In the genomic region with DNA sequence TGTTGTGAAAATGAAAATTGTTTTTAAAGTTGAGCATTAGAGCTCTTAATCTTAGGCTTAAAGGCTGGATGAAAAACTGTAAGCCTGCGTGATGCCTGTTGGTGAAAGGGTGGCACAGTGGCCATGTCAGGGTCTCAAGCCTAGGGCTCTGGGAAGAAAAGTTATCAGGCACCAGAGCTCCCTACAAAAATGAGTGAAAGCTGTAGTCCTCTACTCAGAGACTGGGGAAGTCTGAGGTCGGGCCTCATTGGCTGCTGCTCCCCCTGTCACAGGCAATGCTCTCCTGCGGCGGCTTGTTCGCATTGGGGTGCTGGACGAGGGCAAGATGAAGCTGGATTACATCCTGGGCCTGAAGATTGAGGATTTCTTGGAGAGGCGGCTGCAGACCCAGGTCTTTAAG, we compare ENCODE assay signal across 8 mouse cellular contexts. TPM values are rescaled to one million over a fixed set of nuclear protein-coding genes. Genes with fewer than 3 reads are reported as not detected.
A peak's percentile ranks its signal among the peaks of the same experiment; 100 is the strongest.
DNase-seq lines count a peak whose midpoint lies in the region; ATAC-seq and TF ChIP-seq lines count a peak whose summit lies in the region.
"Not testable (repeated sequence)": the region's sequence is repeated elsewhere in the genome, so short reads cannot be mapped to it uniquely, and the experiment has no call there.

No protein-coding gene starts in this region.

- peak overlapping the region; percentile 92 for H3K27ac ChIP-seq in bone marrow, adult 2 months (ENCODE audit: control insufficient read depth, insufficient read depth, low read depth, low read length, poor library complexity)
- peak overlapping the region; percentile 96 for H3K27ac ChIP-seq in forebrain, embryonic 10.5 days
- peak overlapping the region; percentile 94 for H3K27ac ChIP-seq in heart, embryonic 13.5 days (replicated peaks)
- H3K27ac ChIP-seq in limb, embryonic 13.5 days, result peak overlapping the region; percentile 72
- not testable (repeated sequence) for H3K27ac ChIP-seq in lung, postnatal 0 days (ENCODE audit: low read length); neural tube, embryonic 11.5 days (ENCODE audit: low read depth, low read length); thymus, adult 2 months (ENCODE audit: control insufficient read depth, insufficient read depth, low read length)

- H3K4me3 ChIP-seq in bone marrow, adult 2 months (replicated peaks; ENCODE audit: control insufficient read depth, low read depth, low read length), result peak overlapping the region; percentile 68
- H3K4me3 ChIP-seq in forebrain, embryonic 10.5 days, result peak overlapping the region; percentile 85
- peak overlapping the region; percentile 90 for H3K4me3 ChIP-seq in heart, embryonic 13.5 days
- peak overlapping the region; percentile 86 for H3K4me3 ChIP-seq in limb, embryonic 13.5 days
- peak overlapping the region; percentile 66 for H3K4me3 ChIP-seq in lung, postnatal 0 days (ENCODE audit: low read depth, low read length)
- H3K4me3 ChIP-seq in neural tube, embryonic 11.5 days (ENCODE audit: low read depth, low read length), result peak overlapping the region; percentile 92
- peak overlapping the region; percentile 23 for H3K4me3 ChIP-seq in thymus, adult 2 months (ENCODE audit: control insufficient read depth, insufficient read depth, low read length)

- H3K4me2 ChIP-seq in heart, embryonic 13.5 days, result peak overlapping the region; percentile 78
- H3K4me2 ChIP-seq in limb, embryonic 13.5 days (replicated peaks), result peak overlapping the region; percentile 96
- peak overlapping the region; percentile 88 for H3K4me2 ChIP-seq in lung, postnatal 0 days (replicated peaks; ENCODE audit: low read depth, low read length)
- peak overlapping the region; percentile 96 for H3K4me2 ChIP-seq in neural tube, embryonic 11.5 days (ENCODE audit: low read depth)

- peaks cover 55% of the 10 kb centered on the region for H3K36me3 ChIP-seq in forebrain, embryonic 10.5 days (replicated peaks)
- H3K36me3 ChIP-seq in heart, embryonic 13.5 days, result peaks cover 57% of the 10 kb centered on the region
- peaks cover 42% of the 10 kb centered on the region for H3K36me3 ChIP-seq in limb, embryonic 13.5 days
- not testable (repeated sequence) for H3K36me3 ChIP-seq in lung, postnatal 0 days (ENCODE audit: insufficient read depth, low read length); neural tube, embryonic 11.5 days (ENCODE audit: control insufficient read depth, insufficient read depth, low read length)
- peaks cover 31% of the 10 kb centered on the region for H3K36me3 ChIP-seq in thymus, adult 2 months (ENCODE audit: control insufficient read depth, insufficient read depth, low read length)

- DNase-seq in forebrain, embryonic 10.5 days (ENCODE audit: extremely low spot score, low spot score); neural tube, embryonic 11.5 days (ENCODE audit: low spot score); thymus, adult 2 months: not testable (repeated sequence)
- DNase-seq in induced T-regulatory cell, adult 2 months (ENCODE audit: low read depth), result peak; percentile 32
- peak; percentile 14 for DNase-seq in lung, postnatal 0 days (ENCODE audit: low spot score)

- not testable (repeated sequence) for ATAC-seq in heart, embryonic 13.5 days (ENCODE audit: extremely low read depth, insufficient number of reproducible peaks, low FRiP score, low TSS enrichment); limb, embryonic 13.5 days (ENCODE audit: low FRiP score, low read depth); lung, postnatal 0 days; neural tube, embryonic 11.5 days (ENCODE audit: insufficient read depth, low FRiP score, low TSS enrichment)

- not testable (repeated sequence) for TF ChIP-seq EP300 in lung, postnatal 0 days (IDR thresholded peaks at IDR 0.05)

- H3K27me3 ChIP-seq in forebrain, embryonic 10.5 days (ENCODE audit: poor library complexity, severe bottlenecking); heart, embryonic 13.5 days (replicated peaks); limb, embryonic 13.5 days; lung, postnatal 0 days (replicated peaks; ENCODE audit: insufficient read depth, low read length); neural tube, embryonic 11.5 days (ENCODE audit: control insufficient read depth, insufficient read depth, low read length); thymus, adult 2 months (ENCODE audit: control insufficient read depth, insufficient read depth, low read length): not testable (repeated sequence)

- not testable (repeated sequence) for H3K9me3 ChIP-seq in forebrain, embryonic 10.5 days; heart, embryonic 13.5 days; limb, embryonic 13.5 days; lung, postnatal 0 days (ENCODE audit: low read length); neural tube, embryonic 11.5 days (ENCODE audit: control insufficient read depth, low read length)

- WGBS in bone marrow, adult 2 months, result 6% methylated on average over 7 of the region's 7 CpGs
- WGBS in forebrain, embryonic 10.5 days, result 10% methylated on average over 7 of the region's 7 CpGs
- WGBS in heart, embryonic 13.5 days, result 11% methylated on average over 7 of the region's 7 CpGs
- WGBS in limb, embryonic 13.5 days, result under 1% methylated on average over 7 of the region's 7 CpGs
- 2% methylated on average over 5 of the region's 7 CpGs for WGBS in lung, postnatal 0 days
- WGBS in neural tube, embryonic 11.5 days, result 1% methylated on average over 6 of the region's 7 CpGs
- 9% methylated on average over 7 of the region's 7 CpGs for WGBS in thymus, adult 2 months

- H3K9ac ChIP-seq in heart, embryonic 13.5 days, result peak overlapping the region; percentile 96
- peak overlapping the region; percentile 93 for H3K9ac ChIP-seq in limb, embryonic 13.5 days
- peak overlapping the region; percentile 45 for H3K9ac ChIP-seq in lung, postnatal 0 days (replicated peaks; ENCODE audit: low read depth)
- H3K9ac ChIP-seq in neural tube, embryonic 11.5 days (ENCODE audit: low read length), result peak overlapping the region; percentile 86

- H3K4me1 ChIP-seq in bone marrow, adult 2 months (ENCODE audit: control insufficient read depth, insufficient read depth, low read length); neural tube, embryonic 11.5 days (ENCODE audit: control insufficient read depth, insufficient read depth, low read length): not testable (repeated sequence)
- H3K4me1 ChIP-seq in forebrain, embryonic 10.5 days, result peaks cover 26% of the 10 kb centered on the region
- peaks cover 21% of the 10 kb centered on the region for H3K4me1 ChIP-seq in heart, embryonic 13.5 days
- H3K4me1 ChIP-seq in limb, embryonic 13.5 days, result peaks cover 14% of the 10 kb centered on the region
- H3K4me1 ChIP-seq in lung, postnatal 0 days (ENCODE audit: insufficient read depth, low read depth, low read length), result peaks cover 13% of the 10 kb centered on the region; the same call in 1 of the 2 replicates
- peaks cover 12% of the 10 kb centered on the region for H3K4me1 ChIP-seq in thymus, adult 2 months (replicated peaks; ENCODE audit: control insufficient read depth, insufficient read depth, low read length)

- not testable (repeated sequence) for TF ChIP-seq CTCF in bone marrow, adult 2 months (IDR thresholded peaks at IDR 0.05; ENCODE audit: control insufficient read depth, insufficient read depth, low read length); lung, postnatal 0 days (IDR thresholded peaks at IDR 0.05); thymus, adult 2 months (IDR thresholded peaks at IDR 0.05; ENCODE audit: borderline replicate concordance, control insufficient read depth, extremely low read depth, insufficient read depth, low read length, poor library complexity)

- TF ChIP-seq POLR2A in bone marrow, adult 2 months (IDR thresholded peaks at IDR 0.05; ENCODE audit: borderline replicate concordance, control insufficient read depth, low read depth, low read length); thymus, adult 2 months (IDR thresholded peaks at IDR 0.05; ENCODE audit: control insufficient read depth, extremely low read depth, insufficient read depth, low read length, poor library complexity): not testable (repeated sequence)

RNA-seq across cellular contexts. Expression of gene Rps9, which starts 1.7 kb away (rescaled TPM):
- polyA plus RNA-seq in bone marrow, adult 2 months (2011; ENCODE audit: insufficient read depth, insufficient read length, low replicate concordance, missing spikeins), result 3,380 and 3,507 TPM in 2 replicates
- polyA plus RNA-seq in forebrain, embryonic 10.5 days (2016; fragmentation: Nextera tagmentation; extraction: Ambion mirVana), result 1,434 and 1,436 TPM in 2 replicates
- polyA plus RNA-seq in heart, embryonic 13.5 days (2015; fragmentation: Nextera tagmentation; extraction: Ambion mirVana), result 844 and 931 TPM in 2 replicates
- polyA plus RNA-seq in limb, embryonic 13.5 days (2015; fragmentation: Nextera tagmentation; extraction: Ambion mirVana), result 1,498 and 1,524 TPM in 2 replicates
- polyA plus RNA-seq in lung, postnatal 0 days (2015; fragmentation: Nextera tagmentation; extraction: Ambion mirVana), result 1,058 and 1,064 TPM in 2 replicates
- 1,156 and 1,182 TPM in 2 replicates for polyA plus RNA-seq in neural tube, embryonic 11.5 days (2014; fragmentation: Nextera tagmentation; extraction: Ambion mirVana)
- 2,860 and 2,943 TPM in 2 replicates for polyA plus RNA-seq in thymus, adult 2 months (2012; rRNA removed)

RNA-seq across cellular contexts. Expression of gene Mboat7, which starts 12.1 kb away (rescaled TPM):
- polyA plus RNA-seq in bone marrow, adult 2 months (2011; ENCODE audit: insufficient read depth, insufficient read length, low replicate concordance, missing spikeins), result 19.5 and 43.5 TPM in 2 replicates
- 37.5 and 40.9 TPM in 2 replicates for polyA plus RNA-seq in forebrain, embryonic 10.5 days (2016; fragmentation: Nextera tagmentation; extraction: Ambion mirVana)
- polyA plus RNA-seq in heart, embryonic 13.5 days (2015; fragmentation: Nextera tagmentation; extraction: Ambion mirVana), result 35.5 and 40.7 TPM in 2 replicates
- polyA plus RNA-seq in limb, embryonic 13.5 days (2015; fragmentation: Nextera tagmentation; extraction: Ambion mirVana), result 64.4 and 67.6 TPM in 2 replicates
- polyA plus RNA-seq in lung, postnatal 0 days (2015; fragmentation: Nextera tagmentation; extraction: Ambion mirVana), result 39.1 and 43.8 TPM in 2 replicates
- polyA plus RNA-seq in neural tube, embryonic 11.5 days (2014; fragmentation: Nextera tagmentation; extraction: Ambion mirVana), result 30.2 and 33.5 TPM in 2 replicates
- 75.5 and 82.5 TPM in 2 replicates for polyA plus RNA-seq in thymus, adult 2 months (2012; rRNA removed)

RNA-seq across cellular contexts. Expression of gene Tsen34, which starts 12.8 kb away (rescaled TPM):
- 23.8 and 25.8 TPM in 2 replicates for polyA plus RNA-seq in bone marrow, adult 2 months (2011; ENCODE audit: insufficient read depth, insufficient read length, low replicate concordance, missing spikeins)
- 286 and 298 TPM in 2 replicates for polyA plus RNA-seq in forebrain, embryonic 10.5 days (2016; fragmentation: Nextera tagmentation; extraction: Ambion mirVana)
- 194 and 226 TPM in 2 replicates for polyA plus RNA-seq in heart, embryonic 13.5 days (2015; fragmentation: Nextera tagmentation; extraction: Ambion mirVana)
- polyA plus RNA-seq in limb, embryonic 13.5 days (2015; fragmentation: Nextera tagmentation; extraction: Ambion mirVana), result 268 and 271 TPM in 2 replicates
- polyA plus RNA-seq in lung, postnatal 0 days (2015; fragmentation: Nextera tagmentation; extraction: Ambion mirVana), result 155 and 158 TPM in 2 replicates
- 236 and 244 TPM in 2 replicates for polyA plus RNA-seq in neural tube, embryonic 11.5 days (2014; fragmentation: Nextera tagmentation; extraction: Ambion mirVana)
- polyA plus RNA-seq in thymus, adult 2 months (2012; rRNA removed), result 53.6 and 57.6 TPM in 2 replicates

RNA-seq across cellular contexts. Expression of gene Pirb, which starts 14.7 kb away (rescaled TPM):
- 41.4 and 143 TPM in 2 replicates for polyA plus RNA-seq in bone marrow, adult 2 months (2011; ENCODE audit: insufficient read depth, insufficient read length, low replicate concordance, missing spikeins)
- 0.19 and 0.26 TPM in 2 replicates for polyA plus RNA-seq in forebrain, embryonic 10.5 days (2016; fragmentation: Nextera tagmentation; extraction: Ambion mirVana)
- polyA plus RNA-seq in heart, embryonic 13.5 days (2015; fragmentation: Nextera tagmentation; extraction: Ambion mirVana), result 0.27 and 0.32 TPM in 2 replicates
- 0.37 and 0.46 TPM in 2 replicates for polyA plus RNA-seq in limb, embryonic 13.5 days (2015; fragmentation: Nextera tagmentation; extraction: Ambion mirVana)
- 4.7 and 5.3 TPM in 2 replicates for polyA plus RNA-seq in lung, postnatal 0 days (2015; fragmentation: Nextera tagmentation; extraction: Ambion mirVana)
- 0.08 and 0.27 TPM in 2 replicates for polyA plus RNA-seq in neural tube, embryonic 11.5 days (2014; fragmentation: Nextera tagmentation; extraction: Ambion mirVana)
- polyA plus RNA-seq in thymus, adult 2 months (2012; rRNA removed), result 17.5 and 20.0 TPM in 2 replicates

RNA-seq across cellular contexts. Expression of gene Tmc4, which starts 28.1 kb away (rescaled TPM):
- polyA plus RNA-seq in bone marrow, adult 2 months (2011; ENCODE audit: insufficient read depth, insufficient read length, low replicate concordance, missing spikeins), result 16.0 and 39.8 TPM in 2 replicates
- 3.3 and 4.1 TPM in 2 replicates for polyA plus RNA-seq in forebrain, embryonic 10.5 days (2016; fragmentation: Nextera tagmentation; extraction: Ambion mirVana)
- 4.0 and 4.6 TPM in 2 replicates for polyA plus RNA-seq in heart, embryonic 13.5 days (2015; fragmentation: Nextera tagmentation; extraction: Ambion mirVana)
- polyA plus RNA-seq in limb, embryonic 13.5 days (2015; fragmentation: Nextera tagmentation; extraction: Ambion mirVana), result 5.7 and 6.2 TPM in 2 replicates
- polyA plus RNA-seq in lung, postnatal 0 days (2015; fragmentation: Nextera tagmentation; extraction: Ambion mirVana), result 60.3 and 69.0 TPM in 2 replicates
- polyA plus RNA-seq in neural tube, embryonic 11.5 days (2014; fragmentation: Nextera tagmentation; extraction: Ambion mirVana), result 2.7 and 3.3 TPM in 2 replicates
- polyA plus RNA-seq in thymus, adult 2 months (2012; rRNA removed), result 21.7 and 27.9 TPM in 2 replicates

Comparison
In these comparisons a context has a peak if more than half of its experiments do, and no peak if none do; other contexts are left out.
1. H3K4me3 ChIP-seq: peak in every context shown above with its lines; median percentile 92 in neural tube, embryonic 11.5 days; 90 in heart, embryonic 13.5 days; 86 in limb, embryonic 13.5 days; 85 in forebrain, embryonic 10.5 days; 68 in bone marrow, adult 2 months; 66 in lung, postnatal 0 days; 23 in thymus, adult 2 months.
2. H3K9ac ChIP-seq: peak in every context shown above with its lines; median percentile 96 in heart, embryonic 13.5 days; 93 in limb, embryonic 13.5 days; 86 in neural tube, embryonic 11.5 days; 45 in lung, postnatal 0 days.